In genomic region chr6:108720978-108721377, GRCm38 (mm10) we compare ENCODE assay signal across 26 mouse cellular contexts.
"Had no signal": no experiment of that assay in that cellular context is flagged by ENCODE, and none has a peak within 500 bp of the region (broad histone marks: within the 10 kb centered on the region; RNA-seq: fewer than 3 reads in every experiment).

No protein-coding gene starts in this region.

- H3K27ac ChIP-seq: embryonic facial prominence, embryonic 10.5 days; embryonic facial prominence, embryonic 12.5 days; embryonic facial prominence, embryonic 13.5 days; embryonic facial prominence, embryonic 15.5 days; forebrain, embryonic 10.5 days; forebrain, embryonic 12.5 days; forebrain, embryonic 13.5 days; forebrain, embryonic 15.5 days; gastrocnemius, adult 2 months; heart, adult 2 months had no signal

- DNase-seq: cerebellum, adult 9-11 months; cerebellum, postnatal 10 days; cerebellum, postnatal 14 days; cerebellum, postnatal 25 days; cerebellum, postnatal 36 days; embryo, embryonic 11 days; gastrocnemius, adult 2 months; gastrocnemius, postnatal 10 days; gastrocnemius, postnatal 14 days; gastrocnemius, postnatal 25 days; gastrocnemius, postnatal 36 days; heart, adult 11 months; heart, adult 18-20 months; heart, adult 2 months had no signal

- H3K4me2 ChIP-seq: embryonic facial prominence, embryonic 12.5 days; embryonic facial prominence, embryonic 13.5 days; embryonic facial prominence, embryonic 15.5 days; forebrain, embryonic 12.5 days; forebrain, embryonic 13.5 days; forebrain, embryonic 15.5 days had no signal

- H3K4me1 ChIP-seq: embryonic facial prominence, embryonic 12.5 days; embryonic facial prominence, embryonic 13.5 days; embryonic facial prominence, embryonic 15.5 days; forebrain, embryonic 12.5 days; forebrain, embryonic 13.5 days; forebrain, embryonic 15.5 days had no signal

- H3K9me3 ChIP-seq: embryonic facial prominence, embryonic 10.5 days; embryonic facial prominence, embryonic 13.5 days; embryonic facial prominence, embryonic 15.5 days; forebrain, embryonic 10.5 days; forebrain, embryonic 12.5 days; forebrain, embryonic 13.5 days; forebrain, embryonic 15.5 days had no signal

- H3K9ac ChIP-seq: embryonic facial prominence, embryonic 12.5 days; embryonic facial prominence, embryonic 13.5 days; embryonic facial prominence, embryonic 15.5 days; forebrain, embryonic 12.5 days; forebrain, embryonic 13.5 days; forebrain, embryonic 15.5 days; forebrain, postnatal 0 days had no signal

- ATAC-seq: forebrain, embryonic 13.5 days; forebrain, embryonic 14.5 days; forebrain, embryonic 15.5 days; forebrain, embryonic 16.5 days had no signal

- H3K27me3 ChIP-seq: embryonic facial prominence, embryonic 12.5 days; embryonic facial prominence, embryonic 13.5 days; embryonic facial prominence, embryonic 15.5 days; forebrain, embryonic 12.5 days; forebrain, embryonic 13.5 days; forebrain, embryonic 15.5 days had no signal

- H3K36me3 ChIP-seq: embryonic facial prominence, embryonic 10.5 days; embryonic facial prominence, embryonic 12.5 days; embryonic facial prominence, embryonic 13.5 days; embryonic facial prominence, embryonic 15.5 days; forebrain, embryonic 10.5 days; forebrain, embryonic 12.5 days; forebrain, embryonic 15.5 days had no signal

- H3K4me3 ChIP-seq: embryonic facial prominence, embryonic 10.5 days; embryonic facial prominence, embryonic 12.5 days; embryonic facial prominence, embryonic 13.5 days; embryonic facial prominence, embryonic 15.5 days; erythroblast, embryonic 14.5 days; forebrain, embryonic 10.5 days; forebrain, embryonic 12.5 days; forebrain, embryonic 13.5 days; forebrain, embryonic 15.5 days; gastrocnemius, adult 2 months; heart, adult 2 months had no signal
